Mouse (Mus musculus) stomach, postnatal 0 days (tissue): ENCODE measurements around the gene Kcnn3.

ENCODE experiments used
- CTCF ChIP-seq: IDR thresholded peaks from 2 replicates; pipeline ENCODE4 v1.5.1; 2016; ENCODE audit warnings: antibody characterized with exemption, low read depth, mild to moderate bottlenecking, moderate library complexity
- EP300 ChIP-seq: optimal IDR thresholded peaks from 2 replicates; pipeline ENCODE3; 2016; ENCODE audit warnings: antibody characterized with exemption

DNA sequence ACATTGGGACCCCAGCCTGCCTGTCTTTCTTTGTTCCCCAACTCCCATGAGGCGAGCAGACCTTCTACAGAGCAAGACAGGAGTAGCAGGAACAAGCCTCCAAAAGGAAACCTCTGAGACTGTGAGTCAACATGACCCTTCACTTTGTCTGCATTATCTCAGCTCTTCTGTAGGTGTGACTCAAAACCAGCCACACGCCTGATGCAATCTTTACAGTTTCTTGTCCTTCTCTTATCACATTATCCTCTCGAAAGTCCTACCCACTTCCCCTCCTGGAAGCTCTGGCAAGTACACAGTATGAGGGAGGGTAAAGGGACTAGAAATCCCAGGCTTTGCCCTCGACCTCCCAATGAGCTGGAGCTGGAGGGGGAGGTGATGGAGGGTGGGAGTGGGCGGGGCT, 166.1 kb downstream of the Kcnn3 start:
- TF ChIP-seq CTCF (no peak), EP300 (no peak)
